Mouse (Mus musculus) layer of hippocampus, adult 9-10 months (tissue): Measurements from ENCODE around the gene Znfx1.
A peak's percentile ranks its signal among the peaks of the same experiment; 100 is the strongest.

Experiments
- DNase-seq: peaks from one replicate; pipeline ENCODE4 v3.0.0; 2022; ENCODE audit warnings: low spot score

The Znfx1 gene

GRCm38 (mm10) chr2:167071641-167072601, 9.1 kb upstream of the Znfx1 start:
- DNase-seq: peak; percentile 98

DNA sequence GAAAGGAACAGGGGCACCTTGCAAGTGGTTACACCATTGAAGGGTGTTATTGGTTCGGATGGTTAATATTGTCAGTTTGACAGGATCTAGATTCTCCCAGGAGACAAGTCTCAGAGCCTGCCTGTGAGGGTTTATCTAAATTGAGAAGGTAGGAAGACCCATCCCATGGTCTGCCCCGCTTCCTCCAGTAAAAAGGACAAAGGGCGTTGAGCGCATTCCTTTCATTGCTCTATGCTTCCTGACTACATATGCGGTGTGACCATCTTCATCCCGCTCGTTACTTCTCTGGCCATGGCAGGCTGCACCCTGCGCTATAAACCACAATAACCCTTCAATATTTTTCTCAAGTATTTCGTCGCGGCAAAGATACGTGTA, 8.4 kb upstream of the Znfx1 start:
- no peak for DNase-seq

GRCm38 (mm10) chr2:167070341-167070740, 7.5 kb upstream of the Znfx1 start:
- DNase-seq: no peak

GRCm38 (mm10) chr2:167067575-167067974, 4.8 kb upstream of the Znfx1 start:
- DNase-seq: no peak

GRCm38 (mm10) chr2:167066528-167067516, 4.0 kb upstream of the Znfx1 start:
- DNase-seq: no peak

DNA sequence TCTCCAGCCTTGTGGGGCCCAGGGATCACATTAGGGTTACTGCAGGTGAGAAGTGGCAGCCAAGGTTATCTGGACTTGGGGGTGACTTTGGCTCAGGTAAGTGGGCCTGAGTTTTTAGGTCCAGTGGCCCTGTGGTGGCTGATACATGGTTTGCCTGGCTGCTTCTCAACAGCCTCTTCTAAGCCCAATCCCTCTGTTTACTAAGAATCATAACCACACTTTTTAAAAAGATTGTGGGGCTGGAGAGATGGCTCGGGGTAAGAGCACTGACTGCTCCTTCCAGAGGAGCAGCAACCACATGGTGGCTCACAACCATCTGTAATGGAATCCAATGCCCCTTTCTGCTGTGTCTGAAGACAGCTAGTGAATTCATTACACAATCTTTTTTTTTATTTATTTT, 3.2 kb upstream of the Znfx1 start:
- no peak for DNase-seq

GRCm38 (mm10) chr2:167064601-167065295, 1.9 kb upstream of the Znfx1 start:
- DNase-seq: no peak

GRCm38 (mm10) chr2:167063906-167064496, 1.2 kb upstream of the Znfx1 start:
- no peak for DNase-seq

GRCm38 (mm10) chr2:167062497-167062911, 311 bp downstream of the Znfx1 start:
- DNase-seq: no peak

DNA sequence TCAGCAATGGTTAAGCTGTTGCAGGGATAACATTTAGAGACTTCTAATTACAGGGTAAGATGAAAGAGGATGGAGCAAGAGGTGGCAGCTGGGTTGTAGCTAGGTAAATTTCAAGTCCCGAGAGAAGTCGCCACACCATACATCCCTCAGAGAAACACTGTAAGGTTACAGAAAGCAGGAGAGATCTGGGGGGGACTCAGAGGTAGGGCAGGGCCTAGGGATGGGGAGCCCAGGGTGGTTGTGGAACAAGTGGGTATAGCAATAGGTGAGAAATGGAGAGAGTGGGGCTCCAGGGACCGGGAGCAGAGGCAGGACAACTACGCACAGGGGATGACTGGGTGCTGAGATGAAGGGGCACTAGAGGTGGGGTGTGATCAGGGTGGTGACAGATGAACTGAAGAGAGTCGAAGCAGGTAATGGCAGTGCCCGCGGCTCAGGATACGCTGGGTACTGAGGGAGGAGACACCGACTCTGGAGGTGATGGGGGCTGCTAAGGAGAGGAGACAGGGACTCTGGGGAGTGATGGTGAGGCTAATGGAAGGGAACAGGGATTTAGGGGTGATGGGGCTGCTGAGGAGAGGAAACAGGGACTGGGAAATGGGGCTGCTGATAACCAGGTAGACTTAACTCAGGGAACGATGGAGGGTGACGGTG, 1.3 kb downstream of the Znfx1 start:
- no peak for DNase-seq

- no peak for DNase-seq
Observed at GRCm38 (mm10) chr2:167060761-167061160, 2.1 kb downstream of the Znfx1 start.

GRCm38 (mm10) chr2:167060360-167060759, 2.5 kb downstream of the Znfx1 start:
- DNase-seq: no peak

GRCm38 (mm10) chr2:167059960-167060359, 2.9 kb downstream of the Znfx1 start:
- DNase-seq: no peak

- no peak for DNase-seq
Observed at GRCm38 (mm10) chr2:167059536-167059935, 3.3 kb downstream of the Znfx1 start.

- no peak for DNase-seq
Observed at GRCm38 (mm10) chr2:167058814-167059387, 3.9 kb downstream of the Znfx1 start.

- DNase-seq: no peak
Observed at GRCm38 (mm10) chr2:167058201-167058600, 4.6 kb downstream of the Znfx1 start.

GRCm38 (mm10) chr2:167056942-167057323, 5.9 kb downstream of the Znfx1 start:
- DNase-seq: no peak

- DNase-seq: no peak
Observed at GRCm38 (mm10) chr2:167056210-167056941, 6.4 kb downstream of the Znfx1 start.

- no peak for DNase-seq
Observed at GRCm38 (mm10) chr2:167055386-167055785, 7.4 kb downstream of the Znfx1 start.
